In the genomic region with DNA sequence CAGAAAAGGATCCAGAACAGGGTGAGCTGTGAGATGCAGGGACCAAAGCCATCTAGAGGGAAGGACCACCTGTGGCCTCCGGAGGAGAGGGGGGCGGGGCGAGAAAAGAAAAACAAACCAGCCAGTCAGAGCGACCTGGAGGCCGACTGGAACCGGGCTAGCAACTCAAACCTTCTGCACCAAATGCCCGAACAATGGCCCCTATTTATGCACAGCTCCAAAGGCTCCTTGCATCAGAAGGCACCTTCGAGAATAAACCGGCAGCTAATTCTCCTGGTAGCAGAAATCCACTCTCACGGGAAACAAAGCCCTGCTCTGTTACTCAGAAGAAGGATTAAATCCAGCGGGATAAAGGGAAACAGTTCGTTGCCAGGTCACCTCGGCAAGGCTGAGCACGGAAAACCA, we compare ENCODE assay signal across 8 mouse cellular contexts. TPM values are rescaled to one million over a fixed set of nuclear protein-coding genes. Genes with fewer than 3 reads are reported as not detected.
A peak's percentile ranks its signal among the peaks of the same experiment; 100 is the strongest.
DNase-seq lines count a peak whose midpoint lies in the region; ATAC-seq and TF ChIP-seq lines count a peak whose summit lies in the region.

No protein-coding gene starts in this region.

- H3K4me3 ChIP-seq in heart, embryonic 11.5 days (ENCODE audit: low read depth, low read length) = peak overlapping the region; percentile 38
- H3K4me3 ChIP-seq in forebrain, embryonic 10.5 days = peak overlapping the region; percentile 36
- no peak overlapping the region; the same call in 1 of the 2 replicates for H3K4me3 ChIP-seq in intestine, embryonic 14.5 days (ENCODE audit: low read depth, low read length)
- 0 out of 2 replicates have a peak overlapping the region, but pooled peaks have one; percentile 13 for H3K4me3 ChIP-seq in limb, embryonic 15.5 days
- H3K4me3 ChIP-seq in olfactory bulb, adult 2 months (ENCODE audit: insufficient read depth, low read depth, low read length) = peak overlapping the region; percentile 21

- no peak for TF ChIP-seq CTCF in olfactory bulb, adult 2 months (IDR thresholded peaks at IDR 0.05; ENCODE audit: insufficient read depth, low read depth, low read length)

- H3K27ac ChIP-seq in heart, embryonic 11.5 days (ENCODE audit: low read depth, low read length) = 0 out of 2 replicates have a peak overlapping the region, but pooled peaks have one; percentile 54
- H3K27ac ChIP-seq in forebrain, embryonic 10.5 days = peak overlapping the region; percentile 91
- no peak overlapping the region for H3K27ac ChIP-seq in intestine, embryonic 14.5 days (ENCODE audit: low read depth)
- peak overlapping the region; percentile 40; the same call in 1 of the 2 replicates for H3K27ac ChIP-seq in limb, embryonic 15.5 days
- H3K27ac ChIP-seq in olfactory bulb, adult 2 months (ENCODE audit: insufficient read depth, low read depth, low read length) = no peak overlapping the region

- H3K9ac ChIP-seq in heart, embryonic 11.5 days (ENCODE audit: low read depth, low read length) = peak overlapping the region; percentile 60; the same call in 1 of the 2 replicates
- no peak overlapping the region for H3K9ac ChIP-seq in intestine, embryonic 14.5 days (ENCODE audit: low read length)
- no peak overlapping the region for H3K9ac ChIP-seq in limb, embryonic 15.5 days

- H3K9me3 ChIP-seq in heart, embryonic 11.5 days (replicated peaks; ENCODE audit: control insufficient read depth, low read length) = no peaks in the 10 kb centered on the region
- H3K9me3 ChIP-seq in forebrain, embryonic 10.5 days = no peaks in the 10 kb centered on the region
- H3K9me3 ChIP-seq in intestine, embryonic 14.5 days (ENCODE audit: control insufficient read depth, low read length) = no peaks in the 10 kb centered on the region
- no peaks in the 10 kb centered on the region for H3K9me3 ChIP-seq in limb, embryonic 15.5 days

- no peak for ATAC-seq in heart, embryonic 11.5 days (replicated peaks; ENCODE audit: insufficient number of reproducible peaks, low FRiP score, low TSS enrichment)
- peak; percentile 61 for ATAC-seq in intestine, embryonic 14.5 days (replicated peaks; ENCODE audit: low FRiP score, low TSS enrichment, low read depth)
- no peak for ATAC-seq in limb, embryonic 15.5 days (ENCODE audit: insufficient number of reproducible peaks, low FRiP score, low TSS enrichment, low read depth)
- no peak for ATAC-seq in monocyte, adult 5-6 weeks (replicated peaks; ENCODE audit: insufficient number of reproducible peaks, low FRiP score, low TSS enrichment, poor library complexity, severe bottlenecking)

- 3% methylated on average over 14 of the region's 14 CpGs for WGBS in heart, embryonic 11.5 days (ENCODE audit: insufficient replicate concordance)
- WGBS in forebrain, embryonic 10.5 days = under 1% methylated on average over 14 of the region's 14 CpGs
- 4% methylated on average over 14 of the region's 14 CpGs for WGBS in intestine, embryonic 14.5 days
- 3% methylated on average over 14 of the region's 14 CpGs for WGBS in limb, embryonic 15.5 days
- WGBS in olfactory bulb, adult 2 months = 16% methylated on average over 14 of the region's 14 CpGs

- peaks cover 12% of the 10 kb centered on the region for H3K4me1 ChIP-seq in heart, embryonic 11.5 days (ENCODE audit: control insufficient read depth, insufficient read depth, low read length)
- H3K4me1 ChIP-seq in forebrain, embryonic 10.5 days = peaks cover 83% of the 10 kb centered on the region
- H3K4me1 ChIP-seq in intestine, embryonic 14.5 days (replicated peaks; ENCODE audit: control insufficient read depth, insufficient read depth, low read length) = peaks cover 4% of the 10 kb centered on the region
- H3K4me1 ChIP-seq in limb, embryonic 15.5 days = peaks cover 36% of the 10 kb centered on the region
- H3K4me1 ChIP-seq in olfactory bulb, adult 2 months (ENCODE audit: control insufficient read depth, insufficient read depth, low read length) = peaks cover 10% of the 10 kb centered on the region

- TF ChIP-seq POLR2A in olfactory bulb, adult 2 months (IDR thresholded peaks at IDR 0.05; ENCODE audit: insufficient read depth, low read depth, low read length) = no peak

- H3K4me2 ChIP-seq in heart, embryonic 11.5 days = peak overlapping the region; percentile 71
- H3K4me2 ChIP-seq in intestine, embryonic 14.5 days (ENCODE audit: low read length) = peak overlapping the region; percentile 43
- H3K4me2 ChIP-seq in limb, embryonic 15.5 days = peak overlapping the region; percentile 36

- H3K27me3 ChIP-seq in heart, embryonic 11.5 days (ENCODE audit: control insufficient read depth, insufficient read depth, low read length) = no peaks in the 10 kb centered on the region
- H3K27me3 ChIP-seq in forebrain, embryonic 10.5 days (ENCODE audit: poor library complexity, severe bottlenecking) = no peaks in the 10 kb centered on the region
- H3K27me3 ChIP-seq in intestine, embryonic 14.5 days (replicated peaks; ENCODE audit: control insufficient read depth, insufficient read depth, low read length) = no peaks in the 10 kb centered on the region
- no peaks in the 10 kb centered on the region for H3K27me3 ChIP-seq in limb, embryonic 15.5 days

- intact Hi-C loops in heart, postnatal 36 days (cut with DNase I) = no loop called here

- no peaks in the 10 kb centered on the region for H3K36me3 ChIP-seq in heart, embryonic 11.5 days (ENCODE audit: control insufficient read depth, insufficient read depth, low read length)
- H3K36me3 ChIP-seq in forebrain, embryonic 10.5 days (replicated peaks) = no peaks in the 10 kb centered on the region
- no peaks in the 10 kb centered on the region for H3K36me3 ChIP-seq in intestine, embryonic 14.5 days (ENCODE audit: control insufficient read depth, insufficient read depth, low read length)
- no peaks in the 10 kb centered on the region for H3K36me3 ChIP-seq in limb, embryonic 15.5 days

- no peak for DNase-seq in heart, postnatal 36 days
- DNase-seq in cerebellum, adult 11-12 months = peak; percentile 57
- peak; percentile 87 for DNase-seq in forebrain, embryonic 10.5 days (ENCODE audit: extremely low spot score, low spot score)
- peak; percentile 63 for DNase-seq in intestine, embryonic 14.5 days (ENCODE audit: low spot score)

RNA-seq across cellular contexts. Expression of gene Pitpnc1, which starts 57.2 kb away (rescaled TPM):
- polyA plus RNA-seq in heart, embryonic 11.5 days (2014; fragmentation: Nextera tagmentation; extraction: Ambion mirVana) = 9.7 and 10.9 TPM in 2 replicates
- 10 to 100 TPM; 60.7 to 68.4 TPM for total RNA-seq in heart, postnatal 36 days (2021)
- polyA plus RNA-seq in forebrain, embryonic 10.5 days (2016; fragmentation: Nextera tagmentation; extraction: Ambion mirVana) = 26.8 and 32.0 TPM in 2 replicates
- 18.2 and 22.1 TPM in 2 replicates for polyA plus RNA-seq in intestine, embryonic 14.5 days (2014; fragmentation: Nextera tagmentation; extraction: Ambion mirVana)
- polyA plus RNA-seq in limb, embryonic 15.5 days (2015; fragmentation: Nextera tagmentation; extraction: Ambion mirVana) = 22.7 and 25.2 TPM in 2 replicates
- not detected in 2 replicates for polyA plus RNA-seq in olfactory bulb, adult 2 months (2012; ENCODE audit: insufficient read depth, insufficient read length, low replicate concordance, missing spikeins)
- 18.5 to 57.1 TPM (median 24.2 TPM) in 3 replicates for total RNA-seq in monocyte, adult 5-6 weeks (2017)

Comparison
In these comparisons a context has a peak if more than half of its experiments do, and no peak if none do; other contexts are left out.
1. H3K27ac ChIP-seq: peak in heart, embryonic 11.5 days (single experiment), forebrain, embryonic 10.5 days (single experiment) and limb, embryonic 15.5 days (single experiment); none in intestine, embryonic 14.5 days (single experiment) and olfactory bulb, adult 2 months (single experiment).
2. DNase-seq: peak in cerebellum, adult 11-12 months (single experiment), forebrain, embryonic 10.5 days (single experiment) and intestine, embryonic 14.5 days (single experiment); none in heart, postnatal 36 days (0 of 2).
3. Peak in every context shown above with its lines, with median percentiles within 50 percentile points of each other: H3K4me2 ChIP-seq.